Mouse (Mus musculus) CH12.LX (cell line): ENCODE measurements around the gene Impg2. TPM values are rescaled to one million over a fixed set of nuclear protein-coding genes. Genes with fewer than 3 reads are reported as not detected.

Experiments
- DNase-seq: peaks from one replicate; pipeline ENCODE4 v3.0.0-alpha.2; 2013; ENCODE audit errors: extremely low read depth
- H3K27ac ChIP-seq: 2 replicates; pipeline ENCODE4 v1.5.1; 2012; ENCODE audit warnings: low read depth, mild to moderate bottlenecking, control low read depth, moderate library complexity; ENCODE audit not compliant: insufficient read depth
- H3K27me3 ChIP-seq: replicated peaks from 2 replicates; pipeline ENCODE3; 2012; ENCODE audit warnings: inconsistent platforms
- H3K36me3 ChIP-seq, 2 experiments: replicated peaks in 1 of 2; 2 replicates each; pipeline versions ENCODE3 to v1.6.1; 2012; ENCODE audit warnings: inconsistent platforms in 1 of 2, low read length in 1 of 2, mild to moderate bottlenecking in 1 of 2, mixed read lengths in 1 of 2, moderate library complexity in 1 of 2; ENCODE audit not compliant: control insufficient read depth in 1 of 2, insufficient read depth in 1 of 2
- H3K4me1 ChIP-seq, 2 experiments: 2 replicates each; pipeline ENCODE4 v1.6.1; 2012; ENCODE audit warnings: inconsistent platforms in 1 of 2, moderate library complexity in 1 of 2; ENCODE audit not compliant: insufficient read depth in 2 of 2, control insufficient read depth in 1 of 2
- H3K4me2 ChIP-seq: 2 replicates; pipeline ENCODE4 v1.6.1; 2012; ENCODE audit warnings: low read depth, mild to moderate bottlenecking, control low read depth; ENCODE audit not compliant: poor library complexity, insufficient read depth, severe bottlenecking
- H3K4me3 ChIP-seq, 3 experiments: fragments of 150-350 bp in 1 of 3; sonication (generic) in 1 of 3; replicated peaks in 1 of 3; 2 replicates each; pipeline versions ENCODE3 to v1.5.1; 2011 to 2012; ENCODE audit warnings: low read depth in 2 of 3, low read length in 2 of 3, mild to moderate bottlenecking in 2 of 3, moderate library complexity in 2 of 3, control low read depth in 1 of 3, improper control_type of control experiment in 1 of 3, inconsistent platforms in 1 of 3, mixed read lengths in 1 of 3; ENCODE audit not compliant: poor library complexity in 1 of 3
- H3K79me2 ChIP-seq: replicated peaks from 2 replicates; pipeline ENCODE4 v1.6.1; 2012; ENCODE audit warnings: mild to moderate bottlenecking, moderate library complexity; ENCODE audit not compliant: control insufficient read depth, poor library complexity, insufficient read depth, severe bottlenecking; ENCODE audit errors: extremely low read depth
- H3K9ac ChIP-seq: 2 replicates; pipeline ENCODE4 v1.6.1; 2012; ENCODE audit warnings: low read depth, mild to moderate bottlenecking, control low read depth, moderate library complexity; ENCODE audit not compliant: insufficient read depth
- H3K9me3 ChIP-seq: replicated peaks from 2 replicates; pipeline ENCODE3; 2012; ENCODE audit warnings: low read length, inconsistent platforms, mixed read lengths
- BHLHE40 ChIP-seq: IDR thresholded peaks from 2 replicates; pipeline ENCODE4 v1.6.1; 2011; ENCODE audit warnings: mild to moderate bottlenecking, low read depth, low read length, improper control_type of control experiment
- CHD1 ChIP-seq: IDR thresholded peaks from 2 replicates; pipeline ENCODE4 v1.6.1; 2012; ENCODE audit warnings: low read depth, low read length, improper control_type of control experiment, inconsistent platforms
- CHD2 ChIP-seq: IDR thresholded peaks from 2 replicates; pipeline ENCODE4 v1.6.1; 2011; ENCODE audit warnings: low read length, improper control_type of control experiment
- CTCF ChIP-seq, 2 experiments: IDR thresholded peaks in 1 of 2; conservative IDR thresholded peaks in 1 of 2; 2 replicates each; pipeline ENCODE4 v1.5.1; 2011 to 2012; ENCODE audit warnings: low read depth in 2 of 2, low read length in 2 of 2, improper control_type of control experiment in 1 of 2, inconsistent platforms in 1 of 2, mild to moderate bottlenecking in 1 of 2, moderate library complexity in 1 of 2
- E2F4 ChIP-seq: IDR thresholded peaks from 2 replicates; pipeline ENCODE4 v1.6.1; 2011; ENCODE audit warnings: low read depth, low read length, improper control_type of control experiment; ENCODE audit not compliant: insufficient replicate concordance
- ELF1 ChIP-seq: IDR thresholded peaks from 2 replicates; pipeline ENCODE4 v1.6.1; 2014; ENCODE audit warnings: low read depth, mild to moderate bottlenecking, inconsistent platforms, low read length, improper control_type of control experiment
- EP300 ChIP-seq: IDR thresholded peaks from 2 replicates; pipeline ENCODE4 v1.6.1; 2011; ENCODE audit warnings: low read length, improper control_type of control experiment
- GABPA ChIP-seq: IDR thresholded peaks from 2 replicates; pipeline ENCODE4 v1.6.1; 2012; ENCODE audit warnings: low read depth, low read length, improper control_type of control experiment, inconsistent platforms; ENCODE audit not compliant: insufficient replicate concordance
- IRF4 ChIP-seq: IDR thresholded peaks from 2 replicates; pipeline ENCODE4 v1.6.1; 2014; ENCODE audit warnings: low read depth, mild to moderate bottlenecking, inconsistent platforms, low read length, improper control_type of control experiment
- JUN ChIP-seq: IDR thresholded peaks from 2 replicates; pipeline ENCODE4 v1.6.1; 2011; ENCODE audit warnings: low read depth, mild to moderate bottlenecking, low read length, improper control_type of control experiment, moderate library complexity; ENCODE audit not compliant: insufficient read depth
- MAFK ChIP-seq: IDR thresholded peaks from 2 replicates; pipeline ENCODE4 v1.6.1; 2011; ENCODE audit warnings: low read length, improper control_type of control experiment; ENCODE audit not compliant: insufficient replicate concordance
- MAX ChIP-seq: IDR thresholded peaks from 2 replicates; pipeline ENCODE4 v1.6.1; 2011; ENCODE audit warnings: low read length, improper control_type of control experiment
- MEF2A ChIP-seq: IDR thresholded peaks from 2 replicates; pipeline ENCODE4 v1.6.1; 2014; ENCODE audit warnings: low read depth, mild to moderate bottlenecking, inconsistent platforms, low read length, improper control_type of control experiment, borderline replicate concordance
- NRF1 ChIP-seq: IDR thresholded peaks from 2 replicates; pipeline ENCODE4 v1.6.1; 2014; ENCODE audit warnings: low read depth, mild to moderate bottlenecking, inconsistent platforms, low read length, improper control_type of control experiment, moderate library complexity
- POLR2A ChIP-seq: IDR thresholded peaks from 2 replicates; pipeline ENCODE4 v1.6.1; 2011; ENCODE audit warnings: low read depth, mild to moderate bottlenecking, improper control_type of control experiment, low read length
- POLR2AphosphoS2 ChIP-seq: IDR thresholded peaks from 2 replicates; pipeline ENCODE4 v1.6.1; 2011; ENCODE audit warnings: low read depth, low read length, improper control_type of control experiment
- RAD21 ChIP-seq: IDR thresholded peaks from 2 replicates; pipeline ENCODE4 v1.6.1; 2011; ENCODE audit warnings: low read depth, mild to moderate bottlenecking, low read length, improper control_type of control experiment, moderate library complexity
- SIN3A ChIP-seq: IDR thresholded peaks from 2 replicates; pipeline ENCODE4 v1.6.1; 2012; ENCODE audit warnings: low read length, improper control_type of control experiment, inconsistent platforms
- SMC3 ChIP-seq: IDR thresholded peaks from 2 replicates; pipeline ENCODE4 v1.6.1; 2011; ENCODE audit warnings: low read depth, low read length, improper control_type of control experiment
- TCF12 ChIP-seq: IDR thresholded peaks from 2 replicates; pipeline ENCODE4 v1.6.1; 2014; ENCODE audit warnings: low read depth, mild to moderate bottlenecking, inconsistent platforms, low read length, improper control_type of control experiment
- UBTF ChIP-seq: IDR thresholded peaks from 2 replicates; pipeline ENCODE4 v1.6.1; 2012; ENCODE audit warnings: low read depth, mild to moderate bottlenecking, inconsistent platforms, low read length, improper control_type of control experiment, moderate library complexity
- USF1 ChIP-seq: IDR thresholded peaks from 2 replicates; pipeline ENCODE4 v1.6.1; 2014; ENCODE audit warnings: low read depth, mild to moderate bottlenecking, inconsistent platforms, low read length, improper control_type of control experiment
- ZMIZ1 ChIP-seq: IDR thresholded peaks from 2 replicates; pipeline ENCODE4 v1.6.1; 2012; ENCODE audit warnings: low read depth, mild to moderate bottlenecking, inconsistent platforms, low read length, improper control_type of control experiment
- ZNF384 ChIP-seq: IDR thresholded peaks from 2 replicates; pipeline ENCODE4 v1.6.1; 2012; ENCODE audit warnings: low read depth, low read length, improper control_type of control experiment, inconsistent platforms
- dilution Hi-C: fragments of 300-500 bp; cut with MboI; formaldehyde crosslinking; loops from 2 replicates; pipeline ENCODE4 v1.14.3; 2020; ENCODE audit warnings: low sequenced_read_pairs; ENCODE audit not compliant: extremely low pct_unique_long_range_greater_than_20kb, extremely low pct_ligation_motif_present
- in situ Hi-C: fragments of 300-500 bp; cut with MboI; formaldehyde crosslinking; loops from 3 replicates; pipeline ENCODE4 v1.14.3; 2019; ENCODE audit warnings: low sequenced_read_pairs, low pct_ligation_motif_present, low pct_unique_long_range_greater_than_20kb, mixed read lengths
- polyA plus RNA-seq: library from polyadenylated mRNA; unstranded; fragments of >175 nt; gene quantifications from 2 replicates; pipeline ENCODE4 v1.2.1, GENCODE M21; 2012; ENCODE audit warnings: low read depth; ENCODE audit not compliant: insufficient read length
- total RNA-seq, 2 experiments: library from RNA; depleted of rRNA; stranded (reverse); fragments of 300-350 nt in 1 of 2; fragments of >200 nt in 1 of 2; gene quantifications; 2 replicates each; pipeline ENCODE4 v1.2.3; 2012 to 2014

Gene Impg2
- total and polyA plus RNA-seq, 3 experiments, result 0.04 to 0.34 (median 0.05) TPM

DNA sequence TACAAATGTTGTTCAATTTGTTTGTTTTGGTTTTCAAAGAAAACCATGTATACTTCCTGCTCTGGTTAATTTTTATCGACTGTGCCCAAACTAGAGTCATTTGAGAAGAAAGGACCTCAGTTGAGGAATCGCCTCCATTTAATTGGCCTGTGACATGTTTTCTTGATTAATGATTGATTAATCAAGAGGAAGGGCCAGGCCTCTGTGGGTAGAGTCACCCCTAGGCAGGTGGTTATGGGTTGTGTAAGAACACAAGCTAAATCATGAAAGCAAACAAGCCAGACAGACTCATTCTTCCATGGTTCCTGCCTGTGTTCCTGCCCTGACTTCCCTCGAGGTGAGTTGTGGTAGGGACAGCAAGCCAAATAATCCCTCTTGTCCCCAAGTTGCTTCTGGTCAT lies 8.6 kb downstream of the Impg2 start:
- H3K27me3 ChIP-seq, result no peaks in the 10 kb centered on the region
- no peaks in the 10 kb centered on the region for H3K36me3 ChIP-seq
- H3K9ac ChIP-seq, result no peak overlapping the region
- no peaks in the 10 kb centered on the region for H3K4me1 ChIP-seq
- H3K4me3 ChIP-seq, result no peak overlapping the region
- no peaks in the 10 kb centered on the region for H3K79me2 ChIP-seq
- in situ Hi-C loops (no loop called here), dilution Hi-C loops (no loop called here)
- TF ChIP-seq POLR2AphosphoS2 (no peak), BHLHE40 (no peak), ZNF384 (no peak), NRF1 (no peak), ZMIZ1 (no peak), SIN3A (no peak), MAX (no peak), E2F4 (no peak), ELF1 (no peak), EP300 (no peak), MAFK (no peak), MEF2A (no peak), TCF12 (no peak)
- H3K27ac ChIP-seq, result no peak overlapping the region
- H3K9me3 ChIP-seq, result no peaks in the 10 kb centered on the region
- DNase-seq, result no peak
- no peak overlapping the region for H3K4me2 ChIP-seq

DNA sequence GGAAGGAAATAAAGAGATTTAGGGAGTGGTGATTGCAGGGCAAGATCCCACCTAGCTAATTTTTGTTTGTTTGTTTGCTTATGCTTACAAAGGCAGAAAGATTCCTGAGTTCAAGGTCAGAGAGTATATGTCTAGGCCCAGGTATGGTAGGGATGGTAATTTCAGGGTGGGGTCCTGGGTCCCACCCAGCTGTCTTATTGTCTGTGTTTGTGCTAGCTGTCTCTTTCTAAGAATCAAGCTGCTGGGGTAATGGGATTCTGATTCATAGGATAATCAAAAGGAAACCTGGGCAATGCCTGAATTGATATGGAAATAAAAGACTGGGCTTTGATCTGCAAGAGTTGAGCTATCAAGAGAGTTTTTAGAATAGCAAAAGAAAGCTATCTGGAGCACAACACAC lies 23.6 kb downstream of the Impg2 start:
- Histone ChIP-seq H3K4me3 (no peak overlapping the region), H3K27me3 (no peaks in the 10 kb centered on the region), H3K9me3 (no peaks in the 10 kb centered on the region), H3K27ac (no peak overlapping the region), H3K9ac (no peak overlapping the region), H3K4me1 (no peaks in the 10 kb centered on the region), H3K36me3 (no peaks in the 10 kb centered on the region)
- in situ Hi-C loops, result no loop called here
- TF ChIP-seq SMC3, result no peak
- TF ChIP-seq, all 38 proteins: peak for 0
- H3K79me2 ChIP-seq, result no peaks in the 10 kb centered on the region
- no peak overlapping the region for H3K4me2 ChIP-seq
- no peak for DNase-seq
- dilution Hi-C loops, result no loop called here

DNA sequence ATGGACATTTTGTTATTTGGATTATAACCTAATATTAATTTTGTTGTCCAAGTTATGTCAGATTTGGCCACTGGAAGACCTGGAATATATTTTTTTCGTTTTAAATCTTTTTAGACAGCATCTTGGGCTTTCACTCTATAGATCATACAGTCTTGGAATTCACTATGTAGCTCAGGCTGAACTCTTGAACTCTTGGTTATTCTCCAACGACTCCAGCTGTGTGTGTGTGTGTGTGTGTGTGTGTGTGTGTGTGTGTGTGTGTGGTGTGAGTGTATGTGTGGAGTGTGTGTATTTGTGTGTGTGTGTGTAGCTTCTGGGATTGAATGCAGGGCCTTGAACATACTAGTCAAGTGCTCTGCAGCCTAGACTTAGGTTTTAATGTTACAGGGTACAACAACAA lies 25.3 kb downstream of the Impg2 start:
- in situ Hi-C loops (no loop called here), dilution Hi-C loops (no loop called here)
- H3K79me2 ChIP-seq, result no peaks in the 10 kb centered on the region

More for the DNA sequence above, 25.3 kb downstream of the Impg2 start:
- Histone ChIP-seq H3K27me3 (no peaks in the 10 kb centered on the region), H3K27ac (no peak overlapping the region), H3K9ac (no peak overlapping the region), H3K4me1 (0 out of 4 replicates have a peak, but pooled peaks cover 0 to 2% of the 10 kb centered on the region in 2 experiments), H3K4me3 (no peak overlapping the region), H3K9me3 (no peaks in the 10 kb centered on the region), H3K4me2 (no peak overlapping the region), H3K36me3 (no peaks in the 10 kb centered on the region)
- TF ChIP-seq TCF12 (no peak), POLR2A (no peak), CHD2 (no peak), RAD21 (no peak), GABPA (no peak), CTCF (conservative IDR thresholded peaks at IDR 0.05 in 1 of 2, IDR thresholded peaks at IDR 0.05 in 1 of 2; ENCODE audit: low read depth in 2 of 2, low read length in 2 of 2) (no peak), POLR2AphosphoS2 (no peak), UBTF (no peak), IRF4 (no peak), JUN (no peak), CHD1 (no peak), USF1 (no peak)
- no peak for DNase-seq
